Mouse (Mus musculus) heart, adult 2 months (tissue): ENCODE data around the gene Mmp24.

Source experiments
- CTCF ChIP-seq: fragments of 200-600 bp; IDR thresholded peaks from 2 replicates; pipeline ENCODE4 v1.8.1; 2022; ENCODE audit warnings: antibody characterized with exemption, mild to moderate bottlenecking, moderate library complexity
- EP300 ChIP-seq: fragments of 200-500 bp; IDR thresholded peaks from 2 replicates; pipeline ENCODE4 v1.6.1; 2011; ENCODE audit warnings: low read depth, low read length, control low read depth; ENCODE audit not compliant: insufficient read depth
- POLR2A ChIP-seq: fragments of 200-500 bp; IDR thresholded peaks from 2 replicates; pipeline ENCODE4 v1.6.1; 2011; ENCODE audit warnings: mild to moderate bottlenecking, low read depth, low read length, control low read depth; ENCODE audit not compliant: insufficient read depth

DNA sequence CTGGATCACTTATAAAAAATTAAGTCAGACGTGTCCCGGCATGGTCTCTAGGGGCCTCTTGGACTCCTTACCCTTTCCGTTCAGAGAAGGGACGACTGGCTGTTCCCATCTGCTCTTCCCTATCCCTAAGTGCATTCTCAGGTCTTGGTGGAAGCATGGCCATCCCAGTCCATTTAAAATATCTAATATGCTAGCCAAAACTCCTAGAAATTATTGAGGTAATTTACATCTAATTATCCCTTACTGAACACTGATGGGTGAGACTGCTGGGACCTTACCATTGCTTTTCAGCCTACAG is 2.5 kb downstream of the Mmp24 start:
- TF ChIP-seq POLR2A, result no peak
- TF ChIP-seq EP300, result no peak
- TF ChIP-seq CTCF, result no peak
